Mouse (Mus musculus) layer of hippocampus, adult 18-20 months (tissue): ENCODE measurements at regions not wholly inside any gene's neighbourhood (a gene's known extent, or its start where the extent isn't known, plus 50 kb on each side); places are given as distances from the start of the nearest gene placed in this dataset.

ENCODE experiments used
- DNase-seq, 2 experiments: peaks; one replicate each; pipeline ENCODE4 v3.0.0; 2022; ENCODE audit warnings: low spot score in 2 of 2

- DNase-seq, result no peak
Observed at GRCm38 (mm10) chr16:30652692-30653091, 53.2 kb downstream of the Fam43a start.

GRCm38 (mm10) chr16:30653806-30654205 is 54.3 kb downstream of the Fam43a start:
- DNase-seq, result peak in 1 of 2 experiments; percentile 66

- no peak for DNase-seq
Observed at GRCm38 (mm10) chr16:30654226-30654625, 54.7 kb downstream of the Fam43a start.

GRCm38 (mm10) chr16:30655798-30656221 is 56.3 kb downstream of the Fam43a start:
- no peak for DNase-seq

GRCm38 (mm10) chr16:30656881-30657280 is 57.4 kb downstream of the Fam43a start:
- no peak for DNase-seq

- no peak for DNase-seq
Observed at GRCm38 (mm10) chr16:30658921-30659320, 59.4 kb downstream of the Fam43a start.

GRCm38 (mm10) chr16:30661086-30661977 is 61.8 kb downstream of the Fam43a start:
- peak in 1 of 2 experiments; percentile 77 for DNase-seq

GRCm38 (mm10) chr16:30663055-30663454 is 63.5 kb downstream of the Fam43a start:
- no peak for DNase-seq

GRCm38 (mm10) chr16:30663971-30664370 is 64.4 kb downstream of the Fam43a start:
- DNase-seq, result no peak

GRCm38 (mm10) chr16:30664433-30664832 is 64.9 kb downstream of the Fam43a start:
- DNase-seq, result no peak

GRCm38 (mm10) chr16:30665881-30666280 is 66.4 kb downstream of the Fam43a start:
- no peak for DNase-seq

GRCm38 (mm10) chr16:30669883-30670282 is 70.4 kb downstream of the Fam43a start:
- no peak for DNase-seq

GRCm38 (mm10) chr16:30671584-30671983 is 72.1 kb downstream of the Fam43a start:
- DNase-seq, result peak in 1 of 2 experiments; percentile 16

- no peak for DNase-seq
Observed at GRCm38 (mm10) chr16:30672776-30673550, 73.4 kb downstream of the Fam43a start.

GRCm38 (mm10) chr16:30673662-30674061 is 74.1 kb downstream of the Fam43a start:
- peak in 1 of 2 experiments; percentile 52 for DNase-seq

- no peak for DNase-seq
Observed at GRCm38 (mm10) chr16:30675829-30676228, 76.3 kb downstream of the Fam43a start.

GRCm38 (mm10) chr16:30677016-30677415 is 77.5 kb downstream of the Fam43a start:
- DNase-seq, result no peak

- no peak for DNase-seq
Observed at GRCm38 (mm10) chr16:30677896-30678707, 78.6 kb downstream of the Fam43a start.

- DNase-seq, result no peak
Observed at GRCm38 (mm10) chr16:30678708-30679492, 79.4 kb downstream of the Fam43a start.

GRCm38 (mm10) chr16:30679493-30679811 is 79.9 kb downstream of the Fam43a start:
- no peak for DNase-seq

GRCm38 (mm10) chr16:30681421-30681820 is 81.9 kb downstream of the Fam43a start:
- DNase-seq, result no peak
